Mouse (Mus musculus) ES-E14 (cell line): Measurements from ENCODE around the gene Eddm3b.

ENCODE experiments used
- CHD2 ChIP-seq: IDR thresholded peaks from 2 replicates; pipeline ENCODE4 v1.6.1; 2014; ENCODE audit warnings: mild to moderate bottlenecking, low read depth, low read length, inconsistent platforms
- ZC3H11A ChIP-seq: IDR thresholded peaks from 2 replicates; pipeline ENCODE4 v1.6.1; 2012; ENCODE audit warnings: low read depth, mild to moderate bottlenecking, inconsistent platforms, low read length, borderline replicate concordance
- ZNF384 ChIP-seq: IDR thresholded peaks from 2 replicates; pipeline ENCODE4 v1.6.1; 2012; ENCODE audit warnings: low read depth, low read length, inconsistent platforms

DNA sequence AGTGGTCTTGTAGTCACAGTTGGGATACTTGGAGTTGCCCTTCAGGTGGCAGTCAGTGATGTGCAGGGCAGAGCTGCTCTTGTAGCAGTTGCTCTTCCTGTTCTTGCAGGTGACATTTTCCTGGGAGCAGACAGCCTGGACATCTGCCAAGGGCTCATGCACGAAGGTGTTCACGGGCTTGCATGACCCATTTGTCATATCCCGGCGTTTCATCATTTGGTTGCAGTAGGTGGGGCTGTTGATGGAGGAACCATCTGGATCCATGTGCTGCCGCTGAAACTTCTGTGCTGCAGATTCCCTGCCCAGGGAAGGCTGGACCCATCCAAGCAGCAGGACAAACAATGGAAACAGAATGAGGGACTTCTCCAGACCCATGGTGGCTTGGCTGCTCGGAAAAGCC, 31.3 kb downstream of the Eddm3b start:
- TF ChIP-seq ZNF384 (no peak), CHD2 (no peak), ZC3H11A (no peak)
